Mouse (Mus musculus) CH12.LX (cell line): ENCODE results near the gene Pdzd8. TPM values are rescaled to one million over a fixed set of nuclear protein-coding genes. Genes with fewer than 3 reads are reported as not detected.

Experiments
- DNase-seq: peaks from one replicate; pipeline ENCODE4 v3.0.0-alpha.2; 2013; ENCODE audit errors: extremely low read depth
- H3K27ac ChIP-seq: 2 replicates; pipeline ENCODE4 v1.5.1; 2012; ENCODE audit warnings: low read depth, mild to moderate bottlenecking, control low read depth, moderate library complexity; ENCODE audit not compliant: insufficient read depth
- H3K27me3 ChIP-seq: replicated peaks from 2 replicates; pipeline ENCODE3; 2012; ENCODE audit warnings: inconsistent platforms
- H3K36me3 ChIP-seq, 2 experiments: replicated peaks in 1 of 2; 2 replicates each; pipeline versions ENCODE3 to v1.6.1; 2012; ENCODE audit warnings: inconsistent platforms in 1 of 2, low read length in 1 of 2, mild to moderate bottlenecking in 1 of 2, mixed read lengths in 1 of 2, moderate library complexity in 1 of 2; ENCODE audit not compliant: control insufficient read depth in 1 of 2, insufficient read depth in 1 of 2
- H3K4me1 ChIP-seq, 2 experiments: 2 replicates each; pipeline ENCODE4 v1.6.1; 2012; ENCODE audit warnings: inconsistent platforms in 1 of 2, moderate library complexity in 1 of 2; ENCODE audit not compliant: insufficient read depth in 2 of 2, control insufficient read depth in 1 of 2
- H3K4me2 ChIP-seq: 2 replicates; pipeline ENCODE4 v1.6.1; 2012; ENCODE audit warnings: low read depth, mild to moderate bottlenecking, control low read depth; ENCODE audit not compliant: poor library complexity, insufficient read depth, severe bottlenecking
- H3K4me3 ChIP-seq, 3 experiments: fragments of 150-350 bp in 1 of 3; sonication (generic) in 1 of 3; replicated peaks in 1 of 3; 2 replicates each; pipeline versions ENCODE3 to v1.5.1; 2011 to 2012; ENCODE audit warnings: low read depth in 2 of 3, low read length in 2 of 3, mild to moderate bottlenecking in 2 of 3, moderate library complexity in 2 of 3, control low read depth in 1 of 3, improper control_type of control experiment in 1 of 3, inconsistent platforms in 1 of 3, mixed read lengths in 1 of 3; ENCODE audit not compliant: poor library complexity in 1 of 3
- H3K79me2 ChIP-seq: replicated peaks from 2 replicates; pipeline ENCODE4 v1.6.1; 2012; ENCODE audit warnings: mild to moderate bottlenecking, moderate library complexity; ENCODE audit not compliant: control insufficient read depth, poor library complexity, insufficient read depth, severe bottlenecking; ENCODE audit errors: extremely low read depth
- H3K9ac ChIP-seq: 2 replicates; pipeline ENCODE4 v1.6.1; 2012; ENCODE audit warnings: low read depth, mild to moderate bottlenecking, control low read depth, moderate library complexity; ENCODE audit not compliant: insufficient read depth
- H3K9me3 ChIP-seq: replicated peaks from 2 replicates; pipeline ENCODE3; 2012; ENCODE audit warnings: low read length, inconsistent platforms, mixed read lengths
- BHLHE40 ChIP-seq: IDR thresholded peaks from 2 replicates; pipeline ENCODE4 v1.6.1; 2011; ENCODE audit warnings: mild to moderate bottlenecking, low read depth, low read length, improper control_type of control experiment
- CHD1 ChIP-seq: IDR thresholded peaks from 2 replicates; pipeline ENCODE4 v1.6.1; 2012; ENCODE audit warnings: low read depth, low read length, improper control_type of control experiment, inconsistent platforms
- CHD2 ChIP-seq: IDR thresholded peaks from 2 replicates; pipeline ENCODE4 v1.6.1; 2011; ENCODE audit warnings: low read length, improper control_type of control experiment
- CTCF ChIP-seq, 2 experiments: IDR thresholded peaks in 1 of 2; conservative IDR thresholded peaks in 1 of 2; 2 replicates each; pipeline ENCODE4 v1.5.1; 2011 to 2012; ENCODE audit warnings: low read depth in 2 of 2, low read length in 2 of 2, improper control_type of control experiment in 1 of 2, inconsistent platforms in 1 of 2, mild to moderate bottlenecking in 1 of 2, moderate library complexity in 1 of 2
- E2F4 ChIP-seq: IDR thresholded peaks from 2 replicates; pipeline ENCODE4 v1.6.1; 2011; ENCODE audit warnings: low read depth, low read length, improper control_type of control experiment; ENCODE audit not compliant: insufficient replicate concordance
- ELF1 ChIP-seq: IDR thresholded peaks from 2 replicates; pipeline ENCODE4 v1.6.1; 2014; ENCODE audit warnings: low read depth, mild to moderate bottlenecking, inconsistent platforms, low read length, improper control_type of control experiment
- GABPA ChIP-seq: IDR thresholded peaks from 2 replicates; pipeline ENCODE4 v1.6.1; 2012; ENCODE audit warnings: low read depth, low read length, improper control_type of control experiment, inconsistent platforms; ENCODE audit not compliant: insufficient replicate concordance
- HCFC1 ChIP-seq: IDR thresholded peaks from 2 replicates; pipeline ENCODE4 v1.6.1; 2012; ENCODE audit warnings: low read depth, mild to moderate bottlenecking, inconsistent platforms, low read length, improper control_type of control experiment
- JUN ChIP-seq: IDR thresholded peaks from 2 replicates; pipeline ENCODE4 v1.6.1; 2011; ENCODE audit warnings: low read depth, mild to moderate bottlenecking, low read length, improper control_type of control experiment, moderate library complexity; ENCODE audit not compliant: insufficient read depth
- JUND ChIP-seq: conservative IDR thresholded peaks from 2 replicates; pipeline ENCODE4 v1.6.1; 2011; ENCODE audit warnings: low read depth, low read length, improper control_type of control experiment
- KAT2A ChIP-seq: IDR thresholded peaks from 2 replicates; pipeline ENCODE4 v1.6.1; 2012; ENCODE audit warnings: low read length, improper control_type of control experiment, inconsistent platforms; ENCODE audit not compliant: insufficient replicate concordance
- MAFK ChIP-seq: IDR thresholded peaks from 2 replicates; pipeline ENCODE4 v1.6.1; 2011; ENCODE audit warnings: low read length, improper control_type of control experiment; ENCODE audit not compliant: insufficient replicate concordance
- MAX ChIP-seq: IDR thresholded peaks from 2 replicates; pipeline ENCODE4 v1.6.1; 2011; ENCODE audit warnings: low read length, improper control_type of control experiment
- MAZ ChIP-seq: IDR thresholded peaks from 2 replicates; pipeline ENCODE4 v1.6.1; 2012; ENCODE audit warnings: low read depth, mild to moderate bottlenecking, inconsistent platforms, low read length, improper control_type of control experiment, moderate library complexity
- MEF2A ChIP-seq: IDR thresholded peaks from 2 replicates; pipeline ENCODE4 v1.6.1; 2014; ENCODE audit warnings: low read depth, mild to moderate bottlenecking, inconsistent platforms, low read length, improper control_type of control experiment, borderline replicate concordance
- MXI1 ChIP-seq: IDR thresholded peaks from 2 replicates; pipeline ENCODE4 v1.6.1; 2011; ENCODE audit warnings: mild to moderate bottlenecking, low read depth, low read length, improper control_type of control experiment
- MYC ChIP-seq: IDR thresholded peaks from 2 replicates; pipeline ENCODE4 v1.6.1; 2011; ENCODE audit warnings: low read depth, mild to moderate bottlenecking, improper control_type of control experiment, low read length
- NELFE ChIP-seq: IDR thresholded peaks from 2 replicates; pipeline ENCODE4 v1.6.1; 2011; ENCODE audit warnings: low read depth, low read length, improper control_type of control experiment
- PAX5 ChIP-seq: IDR thresholded peaks from 2 replicates; pipeline ENCODE4 v1.6.1; 2012; ENCODE audit warnings: low read length, inconsistent platforms, mixed read lengths
- POLR2AphosphoS2 ChIP-seq: IDR thresholded peaks from 2 replicates; pipeline ENCODE4 v1.6.1; 2011; ENCODE audit warnings: low read depth, low read length, improper control_type of control experiment
- RAD21 ChIP-seq: IDR thresholded peaks from 2 replicates; pipeline ENCODE4 v1.6.1; 2011; ENCODE audit warnings: low read depth, mild to moderate bottlenecking, low read length, improper control_type of control experiment, moderate library complexity
- SIN3A ChIP-seq: IDR thresholded peaks from 2 replicates; pipeline ENCODE4 v1.6.1; 2012; ENCODE audit warnings: low read length, improper control_type of control experiment, inconsistent platforms
- SMC3 ChIP-seq: IDR thresholded peaks from 2 replicates; pipeline ENCODE4 v1.6.1; 2011; ENCODE audit warnings: low read depth, low read length, improper control_type of control experiment
- TBP ChIP-seq: conservative IDR thresholded peaks from 2 replicates; pipeline ENCODE4 v1.6.1; 2011; ENCODE audit warnings: low read depth, low read length, improper control_type of control experiment
- UBTF ChIP-seq: IDR thresholded peaks from 2 replicates; pipeline ENCODE4 v1.6.1; 2012; ENCODE audit warnings: low read depth, mild to moderate bottlenecking, inconsistent platforms, low read length, improper control_type of control experiment, moderate library complexity
- USF2 ChIP-seq: conservative IDR thresholded peaks from 2 replicates; pipeline ENCODE4 v1.6.1; 2011; ENCODE audit warnings: low read depth, low read length, improper control_type of control experiment
- ZC3H11A ChIP-seq: IDR thresholded peaks from 2 replicates; pipeline ENCODE4 v1.6.1; 2012; ENCODE audit warnings: low read depth, mild to moderate bottlenecking, inconsistent platforms, low read length, improper control_type of control experiment
- ZKSCAN1 ChIP-seq: IDR thresholded peaks from 2 replicates; pipeline ENCODE4 v1.6.1; 2012; ENCODE audit warnings: low read depth, inconsistent platforms, low read length, improper control_type of control experiment, borderline replicate concordance
- ZMIZ1 ChIP-seq: IDR thresholded peaks from 2 replicates; pipeline ENCODE4 v1.6.1; 2012; ENCODE audit warnings: low read depth, mild to moderate bottlenecking, inconsistent platforms, low read length, improper control_type of control experiment
- dilution Hi-C: fragments of 300-500 bp; cut with MboI; formaldehyde crosslinking; loops from 2 replicates; pipeline ENCODE4 v1.14.3; 2020; ENCODE audit warnings: low sequenced_read_pairs; ENCODE audit not compliant: extremely low pct_unique_long_range_greater_than_20kb, extremely low pct_ligation_motif_present
- in situ Hi-C: fragments of 300-500 bp; cut with MboI; formaldehyde crosslinking; loops from 3 replicates; pipeline ENCODE4 v1.14.3; 2019; ENCODE audit warnings: low sequenced_read_pairs, low pct_ligation_motif_present, low pct_unique_long_range_greater_than_20kb, mixed read lengths
- polyA plus RNA-seq: library from polyadenylated mRNA; unstranded; fragments of >175 nt; gene quantifications from 2 replicates; pipeline ENCODE4 v1.2.1, GENCODE M21; 2012; ENCODE audit warnings: low read depth; ENCODE audit not compliant: insufficient read length
- total RNA-seq, 2 experiments: library from RNA; depleted of rRNA; stranded (reverse); fragments of 300-350 nt in 1 of 2; fragments of >200 nt in 1 of 2; gene quantifications; 2 replicates each; pipeline ENCODE4 v1.2.3; 2012 to 2014

The Pdzd8 gene
- total and polyA plus RNA-seq, 3 experiments = 14.5 to 22.8 (median 20.2) TPM

DNA sequence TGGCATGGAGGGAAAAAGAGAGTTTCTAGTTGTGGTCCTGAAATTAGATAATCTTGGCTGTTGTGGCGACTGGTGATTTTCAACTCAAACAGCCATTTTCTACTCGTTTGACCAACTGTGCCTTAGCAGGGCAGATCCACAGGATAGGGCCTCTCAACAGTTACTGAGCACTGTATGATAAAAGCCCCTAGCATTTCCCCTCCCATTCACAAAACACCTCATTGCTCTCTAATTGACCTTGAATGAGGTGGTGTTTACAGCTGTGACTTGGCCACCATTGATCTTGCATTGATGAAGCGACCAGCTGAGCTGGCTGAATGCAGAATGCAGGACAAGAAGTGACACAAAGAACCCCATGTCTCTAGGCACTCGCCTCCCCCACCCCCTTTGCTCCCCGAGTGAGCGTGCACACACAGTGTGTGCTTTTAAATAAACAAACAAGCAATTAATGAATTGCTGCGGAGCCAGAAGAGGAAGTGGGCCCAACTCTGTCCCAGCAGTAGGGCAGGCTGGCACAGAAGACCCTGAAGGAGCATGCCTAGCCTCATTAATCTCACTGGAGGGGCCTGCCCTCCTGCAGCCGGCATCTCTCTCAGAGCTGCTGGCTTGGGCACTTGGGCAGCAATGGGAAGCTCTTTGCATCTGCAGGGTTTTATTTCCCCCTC is 48.3 kb upstream of the Pdzd8 start:
- no peaks in the 10 kb centered on the region for H3K36me3 ChIP-seq
- no peak overlapping the region for H3K9ac ChIP-seq
- dilution Hi-C loops (no loop called here), in situ Hi-C loops (no loop called here)
- no peaks in the 10 kb centered on the region for H3K27me3 ChIP-seq
- H3K4me1 ChIP-seq = peaks cover 2 to 8% of the 10 kb centered on the region in 2 experiments; a peak in 3 of 4 replicates
- no peaks in the 10 kb centered on the region for H3K79me2 ChIP-seq
- no peak overlapping the region for H3K4me2 ChIP-seq
- no peak overlapping the region for H3K4me3 ChIP-seq
- no peak for DNase-seq
- no peak for TF ChIP-seq MEF2A
- no peak for TF ChIP-seq KAT2A
- TF ChIP-seq CHD1 = no peak
- TF ChIP-seq RAD21 = no peak
- no peak for TF ChIP-seq TBP
- TF ChIP-seq ZC3H11A = no peak
- TF ChIP-seq GABPA = no peak
- TF ChIP-seq MAFK = no peak
- no peak for TF ChIP-seq SIN3A
- TF ChIP-seq BHLHE40 = no peak
- TF ChIP-seq ELF1 = no peak
- TF ChIP-seq JUND = no peak
- no peak for TF ChIP-seq USF2
- TF ChIP-seq MXI1 = no peak
- no peak for TF ChIP-seq CTCF (conservative IDR thresholded peaks at IDR 0.05 in 1 of 2, IDR thresholded peaks at IDR 0.05 in 1 of 2; ENCODE audit: low read depth in 2 of 2, low read length in 2 of 2)
- H3K9me3 ChIP-seq = no peaks in the 10 kb centered on the region
- no peak overlapping the region for H3K27ac ChIP-seq

DNA sequence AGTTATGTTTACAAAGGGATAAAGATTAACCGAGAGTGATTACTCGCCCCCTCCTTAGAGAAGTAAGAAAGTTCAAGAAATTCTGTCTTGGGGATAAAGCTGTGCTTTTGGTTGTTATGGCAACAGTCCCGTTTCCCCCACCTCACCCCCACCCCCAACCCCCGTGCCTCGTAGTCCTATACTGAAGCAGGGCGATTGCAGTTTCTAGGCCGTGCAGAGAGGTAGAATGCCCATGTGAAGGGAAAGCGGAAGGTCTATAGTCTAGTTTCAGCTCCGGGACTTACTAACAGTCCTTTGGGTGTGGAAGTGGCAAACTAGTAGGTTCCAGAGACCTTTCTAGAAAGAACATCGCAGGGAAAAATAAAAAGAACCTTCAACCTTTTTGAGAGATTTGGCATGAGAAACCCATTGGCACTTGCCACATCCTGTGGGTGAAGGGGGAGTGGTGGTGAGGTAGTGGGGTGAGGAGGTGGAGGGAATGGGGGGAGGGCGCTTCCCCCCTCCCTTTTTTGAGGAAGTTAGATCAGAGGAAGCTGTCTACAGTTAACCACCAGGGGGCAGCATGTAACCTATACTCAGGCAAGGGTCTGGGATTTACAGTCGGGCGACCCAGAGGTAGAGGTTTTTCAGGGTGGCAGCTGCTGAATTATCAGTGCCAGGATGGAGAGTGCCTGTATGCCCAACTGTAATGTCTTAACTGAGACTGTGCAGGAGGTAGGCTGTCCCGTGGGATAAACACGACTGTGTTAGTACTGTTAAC is 43.4 kb upstream of the Pdzd8 start:
- H3K9ac ChIP-seq = no peak overlapping the region
- H3K79me2 ChIP-seq = no peaks in the 10 kb centered on the region
- H3K9me3 ChIP-seq = no peaks in the 10 kb centered on the region
- H3K4me1 ChIP-seq = peaks cover 7 to 33% of the 10 kb centered on the region in 2 experiments
- H3K27me3 ChIP-seq = no peaks in the 10 kb centered on the region
- peak overlapping the region; percentile 77 for H3K4me2 ChIP-seq
- in situ Hi-C loops = no loop called here
- H3K36me3 ChIP-seq = no peaks in the 10 kb centered on the region
- no peak overlapping the region for H3K27ac ChIP-seq
- peak; percentile 84 for DNase-seq
- dilution Hi-C loops = no loop called here
- H3K4me3 ChIP-seq = no peak overlapping the region
- TF ChIP-seq NELFE (no peak), ZMIZ1 (no peak), HCFC1 (no peak), MAZ (peak; percentile 90), MYC (no peak), CHD2 (peak; percentile 43; the same call in 1 of the 2 replicates), MXI1 (no peak), E2F4 (no peak), KAT2A (no peak), JUN (no peak), RAD21 (peak; percentile 61), POLR2AphosphoS2 (no peak), UBTF (no peak), JUND (no peak), MEF2A (no peak), SMC3 (peak; percentile 50), SIN3A (no peak), ZKSCAN1 (no peak), MAX (no peak), GABPA (no peak), ZC3H11A (no peak), MAFK (no peak), PAX5 (no peak)
